Mouse (Mus musculus): ENCODE data around the gene Bcl2l14. TPM values are rescaled to one million over a fixed set of nuclear protein-coding genes. Genes with fewer than 3 reads are reported as not detected.

Gene Bcl2l14
- polyA plus RNA-seq, 1 experiment from 2014 or later, result 0.79 TPM

DNA sequence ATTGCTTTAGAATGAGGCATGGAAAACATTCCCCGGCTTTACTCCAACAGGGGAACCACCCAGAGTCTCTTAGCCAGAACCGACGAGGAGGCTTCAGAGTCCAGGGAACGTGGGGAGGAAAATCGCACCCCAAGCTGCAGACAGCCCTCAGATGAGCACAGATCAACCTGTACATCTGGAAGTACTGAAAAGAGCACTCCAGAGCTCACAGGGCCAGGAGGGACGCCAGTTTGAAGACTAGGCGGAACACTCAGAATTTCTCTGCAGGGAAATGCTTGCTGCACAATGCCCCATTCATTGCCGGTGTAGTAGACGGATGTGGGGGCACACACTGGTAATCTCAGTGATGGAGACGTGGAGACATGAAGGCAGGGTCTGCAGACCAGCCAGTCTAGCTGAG is 43.9 kb downstream of the Bcl2l14 start:
- H3K9me3 ChIP-seq (replicated peaks; ENCODE audit: control insufficient read depth, low read length), result no peaks in the 10 kb centered on the region
- no peaks in the 10 kb centered on the region; the same call in 1 of the 2 replicates for H3K4me1 ChIP-seq (ENCODE audit: control insufficient read depth, insufficient read depth, low read length)
- H3K27me3 ChIP-seq (ENCODE audit: control insufficient read depth, insufficient read depth, low read length), result no peaks in the 10 kb centered on the region
- ATAC-seq (replicated peaks; ENCODE audit: insufficient number of reproducible peaks, low FRiP score, low TSS enrichment, low read depth) (peak; percentile 46; the same call in 1 of the 2 replicates), DNase-seq (ENCODE audit: low spot score) (no peak)
- H3K27ac ChIP-seq (replicated peaks; ENCODE audit: low read depth, low read length), result peak overlapping the region; percentile 89
- 7% methylated on average over 10 of the region's 10 CpGs for WGBS
- no peaks in the 10 kb centered on the region; the same call in 1 of the 2 replicates for H3K36me3 ChIP-seq (replicated peaks; ENCODE audit: control insufficient read depth, insufficient read depth, low read depth, low read length)
- H3K9ac ChIP-seq (replicated peaks; ENCODE audit: low read length), result peak overlapping the region; percentile 33; the same call in 1 of the 2 replicates
- H3K4me3 ChIP-seq (ENCODE audit: low read depth, low read length), result no peak overlapping the region; the same call in 1 of the 2 replicates
- H3K4me2 ChIP-seq (ENCODE audit: low read depth, low read length), result peak overlapping the region; percentile 25

DNA sequence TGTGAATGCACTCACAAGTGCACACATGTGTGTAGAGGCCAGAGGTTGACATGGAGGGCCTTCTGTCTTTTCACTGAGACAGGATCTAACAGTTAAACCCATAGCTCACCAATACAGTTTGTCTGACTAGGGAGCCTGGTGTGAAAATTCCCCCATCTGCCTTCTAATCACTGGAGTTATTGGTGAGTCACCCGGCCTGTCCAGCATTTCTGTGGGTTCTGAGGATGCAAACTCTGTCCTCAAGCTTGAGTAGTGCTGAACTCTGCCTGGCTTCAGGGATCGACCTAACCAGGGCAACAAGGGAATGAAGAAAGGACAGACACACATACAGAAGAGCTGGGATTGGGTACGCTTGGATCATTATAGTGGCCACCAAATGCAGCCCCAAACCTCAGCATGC is 45.6 kb downstream of the Bcl2l14 start:
- ATAC-seq (replicated peaks; ENCODE audit: insufficient number of reproducible peaks, low FRiP score, low TSS enrichment, low read depth) (no peak), DNase-seq (ENCODE audit: low spot score) (no peak)
- 88% methylated on average over 3 of the region's 3 CpGs for WGBS
- Histone ChIP-seq H3K27me3 (ENCODE audit: control insufficient read depth, insufficient read depth, low read length) (no peaks in the 10 kb centered on the region), H3K4me1 (ENCODE audit: control insufficient read depth, insufficient read depth, low read length) (no peaks in the 10 kb centered on the region; the same call in 1 of the 2 replicates), H3K36me3 (replicated peaks; ENCODE audit: control insufficient read depth, insufficient read depth, low read depth, low read length) (no peaks in the 10 kb centered on the region; the same call in none of the 2 replicates), H3K4me3 (ENCODE audit: low read depth, low read length) (no peak overlapping the region), H3K27ac (replicated peaks; ENCODE audit: low read depth, low read length) (no peak overlapping the region), H3K9me3 (replicated peaks; ENCODE audit: control insufficient read depth, low read length) (no peaks in the 10 kb centered on the region), H3K9ac (replicated peaks; ENCODE audit: low read length) (no peak overlapping the region), H3K4me2 (ENCODE audit: low read depth, low read length) (no peak overlapping the region)

DNA sequence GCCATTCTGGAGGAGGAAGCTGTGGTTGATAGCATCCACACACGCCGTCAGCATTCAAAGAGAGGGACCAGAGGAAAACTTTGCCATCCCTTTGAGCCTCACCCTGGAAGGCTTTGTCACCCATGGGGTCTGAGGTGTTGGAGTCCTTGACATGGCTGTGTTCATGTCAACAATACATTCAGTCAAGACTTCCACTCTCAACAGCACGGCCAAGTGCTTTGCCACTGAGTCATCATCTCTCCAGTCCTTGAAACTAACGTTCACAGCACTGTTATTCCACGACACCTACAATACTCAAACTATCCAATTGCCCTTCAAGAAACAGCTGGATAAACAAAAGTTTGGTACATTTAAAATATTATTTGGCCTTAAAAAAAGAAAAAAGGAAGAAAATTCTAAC is 46.1 kb downstream of the Bcl2l14 start:
- Histone ChIP-seq H3K9me3 (replicated peaks; ENCODE audit: control insufficient read depth, low read length) (no peaks in the 10 kb centered on the region), H3K4me3 (ENCODE audit: low read depth, low read length) (no peak overlapping the region), H3K4me1 (ENCODE audit: control insufficient read depth, insufficient read depth, low read length) (no peaks in the 10 kb centered on the region; the same call in 1 of the 2 replicates), H3K9ac (replicated peaks; ENCODE audit: low read length) (no peak overlapping the region), H3K36me3 (replicated peaks; ENCODE audit: control insufficient read depth, insufficient read depth, low read depth, low read length) (no peaks in the 10 kb centered on the region; the same call in none of the 2 replicates), H3K27me3 (ENCODE audit: control insufficient read depth, insufficient read depth, low read length) (no peaks in the 10 kb centered on the region), H3K4me2 (ENCODE audit: low read depth, low read length) (no peak overlapping the region), H3K27ac (replicated peaks; ENCODE audit: low read depth, low read length) (no peak overlapping the region)
- ATAC-seq (replicated peaks; ENCODE audit: insufficient number of reproducible peaks, low FRiP score, low TSS enrichment, low read depth) (no peak), DNase-seq (ENCODE audit: low spot score) (no peak)
- 88% methylated on average over 5 of the region's 5 CpGs for WGBS

DNA sequence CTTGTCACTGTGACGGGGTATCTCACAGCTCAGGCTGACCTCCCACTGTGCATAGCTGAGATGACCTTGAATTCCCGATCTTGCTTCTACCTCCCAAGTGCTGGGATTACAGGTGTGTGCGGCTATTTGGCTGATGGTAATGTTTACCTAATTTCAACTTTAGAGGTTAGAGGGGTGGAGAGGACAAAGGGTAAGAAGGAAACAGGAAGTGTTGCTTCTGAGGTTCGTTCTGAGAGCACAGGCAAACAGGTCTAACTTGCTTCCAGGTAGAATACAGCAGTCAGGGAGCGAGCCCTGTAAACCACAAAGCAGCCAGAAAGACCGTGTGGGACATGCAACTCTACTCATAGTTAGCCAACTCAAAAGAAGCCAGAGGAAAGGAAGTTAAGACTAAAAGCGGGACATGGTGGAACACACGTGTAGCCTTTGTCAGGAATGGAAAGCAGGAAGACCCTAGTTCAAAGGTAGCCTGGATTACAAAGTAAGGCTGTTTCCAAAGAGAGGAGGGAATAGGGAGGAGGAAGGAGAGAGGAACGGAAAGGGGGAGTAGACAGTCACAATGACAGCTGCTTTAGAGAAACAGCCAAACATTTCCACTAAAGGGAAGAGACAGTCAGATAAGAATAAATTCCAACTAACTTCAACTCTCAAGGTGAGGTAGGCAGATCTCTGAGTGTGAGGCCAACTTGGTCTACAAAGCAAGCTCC is 47.2 kb downstream of the Bcl2l14 start:
- no peaks in the 10 kb centered on the region for H3K9me3 ChIP-seq (replicated peaks; ENCODE audit: control insufficient read depth, low read length)
- H3K4me3 ChIP-seq (ENCODE audit: low read depth, low read length), result no peak overlapping the region
- ATAC-seq (replicated peaks; ENCODE audit: insufficient number of reproducible peaks, low FRiP score, low TSS enrichment, low read depth), result no peak
- no peak for DNase-seq (ENCODE audit: low spot score)
- no peak overlapping the region for H3K27ac ChIP-seq (replicated peaks; ENCODE audit: low read depth, low read length)
- 73% methylated on average over 9 of the region's 9 CpGs for WGBS
- no peaks in the 10 kb centered on the region; the same call in none of the 2 replicates for H3K36me3 ChIP-seq (replicated peaks; ENCODE audit: control insufficient read depth, insufficient read depth, low read depth, low read length)
- no peak overlapping the region for H3K4me2 ChIP-seq (ENCODE audit: low read depth, low read length)
- H3K4me1 ChIP-seq (ENCODE audit: control insufficient read depth, insufficient read depth, low read length), result no peaks in the 10 kb centered on the region; the same call in 1 of the 2 replicates
- H3K27me3 ChIP-seq (ENCODE audit: control insufficient read depth, insufficient read depth, low read length), result no peaks in the 10 kb centered on the region
- no peak overlapping the region for H3K9ac ChIP-seq (replicated peaks; ENCODE audit: low read length)

DNA sequence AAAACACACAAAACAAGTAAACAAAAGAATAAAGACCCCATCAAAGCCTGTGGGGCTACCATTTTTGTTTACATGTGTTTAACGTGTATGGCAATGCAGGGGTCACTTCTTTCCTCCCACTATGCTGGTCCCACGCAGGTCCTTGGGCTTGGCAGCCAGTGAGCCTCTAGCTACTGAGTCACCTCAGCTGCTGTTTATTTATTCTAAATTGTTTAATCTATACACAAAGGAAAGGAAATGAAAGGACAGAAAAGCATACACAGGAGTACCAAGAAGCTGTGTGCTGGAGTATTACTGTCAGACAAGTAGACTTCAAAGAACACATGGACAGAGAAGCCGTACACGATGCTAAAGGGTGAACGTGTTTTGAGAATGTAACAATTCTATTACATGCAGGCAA is 47.8 kb downstream of the Bcl2l14 start:
- Histone ChIP-seq H3K36me3 (replicated peaks; ENCODE audit: control insufficient read depth, insufficient read depth, low read depth, low read length) (no peaks in the 10 kb centered on the region; the same call in none of the 2 replicates), H3K4me1 (ENCODE audit: control insufficient read depth, insufficient read depth, low read length) (no peaks in the 10 kb centered on the region; the same call in 1 of the 2 replicates), H3K27me3 (ENCODE audit: control insufficient read depth, insufficient read depth, low read length) (no peaks in the 10 kb centered on the region), H3K4me2 (ENCODE audit: low read depth, low read length) (no peak overlapping the region), H3K9me3 (replicated peaks; ENCODE audit: control insufficient read depth, low read length) (no peaks in the 10 kb centered on the region), H3K9ac (replicated peaks; ENCODE audit: low read length) (no peak overlapping the region), H3K27ac (replicated peaks; ENCODE audit: low read depth, low read length) (no peak overlapping the region), H3K4me3 (ENCODE audit: low read depth, low read length) (no peak overlapping the region)
- WGBS, result 74% methylated on average over 5 of the region's 5 CpGs
- DNase-seq (ENCODE audit: low spot score) (no peak), ATAC-seq (replicated peaks; ENCODE audit: insufficient number of reproducible peaks, low FRiP score, low TSS enrichment, low read depth) (no peak)

DNA sequence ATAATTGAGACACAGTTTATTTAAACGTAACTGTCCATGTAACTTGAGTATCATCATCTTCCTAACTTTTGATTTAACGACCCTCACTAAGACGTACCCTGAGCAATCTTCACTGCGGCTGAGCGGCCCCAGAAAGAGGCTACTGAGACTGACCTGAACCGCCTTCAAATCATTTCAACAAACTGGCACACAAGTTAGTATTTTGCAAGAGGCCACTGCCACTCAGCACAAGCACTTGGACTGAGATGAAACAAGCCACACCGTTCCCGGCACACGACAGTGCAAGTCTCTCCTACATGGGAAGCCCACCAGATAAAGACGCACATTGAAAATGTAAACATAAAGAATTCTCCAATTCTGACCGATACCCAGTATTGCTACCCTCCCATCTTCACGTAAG is 52.3 kb downstream of the Bcl2l14 start:
- DNase-seq (ENCODE audit: low spot score), result no peak
- no peaks in the 10 kb centered on the region for H3K9me3 ChIP-seq (replicated peaks; ENCODE audit: control insufficient read depth, low read length)
- no peak overlapping the region for H3K27ac ChIP-seq (replicated peaks; ENCODE audit: low read depth, low read length)
- H3K27me3 ChIP-seq (ENCODE audit: control insufficient read depth, insufficient read depth, low read length), result no peaks in the 10 kb centered on the region
- H3K4me3 ChIP-seq (ENCODE audit: low read depth, low read length), result no peak overlapping the region
- no peaks in the 10 kb centered on the region; the same call in none of the 2 replicates for H3K36me3 ChIP-seq (replicated peaks; ENCODE audit: control insufficient read depth, insufficient read depth, low read depth, low read length)
- WGBS, result 81% methylated on average over 12 of the region's 12 CpGs
- ATAC-seq (replicated peaks; ENCODE audit: insufficient number of reproducible peaks, low FRiP score, low TSS enrichment, low read depth), result no peak
- no peak overlapping the region for H3K4me2 ChIP-seq (ENCODE audit: low read depth, low read length)
- H3K4me1 ChIP-seq (ENCODE audit: control insufficient read depth, insufficient read depth, low read length), result no peaks in the 10 kb centered on the region; the same call in 1 of the 2 replicates
- H3K9ac ChIP-seq (replicated peaks; ENCODE audit: low read length), result no peak overlapping the region

- no peak overlapping the region for H3K4me3 ChIP-seq (ENCODE audit: low read depth, low read length)
- peaks cover 11% of the 10 kb centered on the region for H3K36me3 ChIP-seq (replicated peaks; ENCODE audit: control insufficient read depth, insufficient read depth, low read depth, low read length)
- ATAC-seq (replicated peaks; ENCODE audit: insufficient number of reproducible peaks, low FRiP score, low TSS enrichment, low read depth) (no peak), DNase-seq (ENCODE audit: low spot score) (no peak)
- H3K27ac ChIP-seq (replicated peaks; ENCODE audit: low read depth, low read length), result no peak overlapping the region
- H3K27me3 ChIP-seq (ENCODE audit: control insufficient read depth, insufficient read depth, low read length), result no peaks in the 10 kb centered on the region
- no peaks in the 10 kb centered on the region for H3K9me3 ChIP-seq (replicated peaks; ENCODE audit: control insufficient read depth, low read length)
- H3K4me2 ChIP-seq (ENCODE audit: low read depth, low read length), result no peak overlapping the region
- no peak overlapping the region for H3K9ac ChIP-seq (replicated peaks; ENCODE audit: low read length)
- 64% methylated on average over 11 of the region's 11 CpGs for WGBS
- H3K4me1 ChIP-seq (ENCODE audit: control insufficient read depth, insufficient read depth, low read length), result no peaks in the 10 kb centered on the region; the same call in 1 of the 2 replicates
Measured at GRCm38 (mm10) chr6:134449958-134450357, 53.8 kb downstream of the Bcl2l14 start.

DNA sequence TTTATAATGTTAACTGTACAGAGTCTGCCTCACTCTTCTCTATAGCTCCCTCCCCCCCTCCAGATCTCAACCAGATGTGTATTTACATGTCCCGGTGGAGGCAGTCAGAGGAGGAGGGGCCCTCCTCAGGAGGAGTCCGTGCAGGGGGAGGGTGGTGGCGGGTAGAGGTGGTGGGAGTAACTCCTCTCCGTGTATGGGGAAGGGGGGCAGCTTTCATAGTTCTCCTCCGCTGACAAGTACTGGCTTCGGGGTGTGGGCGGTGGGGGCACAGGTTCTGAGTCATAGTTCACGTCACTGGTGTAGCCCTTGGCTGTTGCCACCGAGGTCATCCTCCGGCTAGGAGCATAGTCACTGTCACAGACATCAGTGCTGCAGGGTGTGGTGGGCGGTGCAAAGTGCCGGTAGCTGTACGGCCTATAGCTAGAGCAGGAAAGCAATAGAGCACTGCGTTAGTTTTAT is 54.6 kb downstream of the Bcl2l14 start:
- 48% methylated on average over 14 of the region's 14 CpGs for WGBS
- Histone ChIP-seq H3K4me3 (ENCODE audit: low read depth, low read length) (no peak overlapping the region), H3K4me1 (ENCODE audit: control insufficient read depth, insufficient read depth, low read length) (no peaks in the 10 kb centered on the region; the same call in 1 of the 2 replicates), H3K4me2 (ENCODE audit: low read depth, low read length) (no peak overlapping the region), H3K9ac (replicated peaks; ENCODE audit: low read length) (no peak overlapping the region), H3K36me3 (replicated peaks; ENCODE audit: control insufficient read depth, insufficient read depth, low read depth, low read length) (peaks cover 11% of the 10 kb centered on the region), H3K27me3 (ENCODE audit: control insufficient read depth, insufficient read depth, low read length) (no peaks in the 10 kb centered on the region), H3K27ac (replicated peaks; ENCODE audit: low read depth, low read length) (no peak overlapping the region), H3K9me3 (replicated peaks; ENCODE audit: control insufficient read depth, low read length) (no peaks in the 10 kb centered on the region)
- ATAC-seq (replicated peaks; ENCODE audit: insufficient number of reproducible peaks, low FRiP score, low TSS enrichment, low read depth) (peak; percentile 92), DNase-seq (ENCODE audit: low spot score) (peak; percentile 85)

Measured in embryonic facial prominence, embryonic 11.5 days (tissue).